Mouse (Mus musculus) 3T3-L1 (cell line): ENCODE measurements around the gene Mxd4.

Experiments used
- DNase-seq: peaks from one replicate; pipeline ENCODE4 v3.0.0-alpha.2; 2015; ENCODE audit warnings: low read depth, low spot score

The Mxd4 gene

DNA sequence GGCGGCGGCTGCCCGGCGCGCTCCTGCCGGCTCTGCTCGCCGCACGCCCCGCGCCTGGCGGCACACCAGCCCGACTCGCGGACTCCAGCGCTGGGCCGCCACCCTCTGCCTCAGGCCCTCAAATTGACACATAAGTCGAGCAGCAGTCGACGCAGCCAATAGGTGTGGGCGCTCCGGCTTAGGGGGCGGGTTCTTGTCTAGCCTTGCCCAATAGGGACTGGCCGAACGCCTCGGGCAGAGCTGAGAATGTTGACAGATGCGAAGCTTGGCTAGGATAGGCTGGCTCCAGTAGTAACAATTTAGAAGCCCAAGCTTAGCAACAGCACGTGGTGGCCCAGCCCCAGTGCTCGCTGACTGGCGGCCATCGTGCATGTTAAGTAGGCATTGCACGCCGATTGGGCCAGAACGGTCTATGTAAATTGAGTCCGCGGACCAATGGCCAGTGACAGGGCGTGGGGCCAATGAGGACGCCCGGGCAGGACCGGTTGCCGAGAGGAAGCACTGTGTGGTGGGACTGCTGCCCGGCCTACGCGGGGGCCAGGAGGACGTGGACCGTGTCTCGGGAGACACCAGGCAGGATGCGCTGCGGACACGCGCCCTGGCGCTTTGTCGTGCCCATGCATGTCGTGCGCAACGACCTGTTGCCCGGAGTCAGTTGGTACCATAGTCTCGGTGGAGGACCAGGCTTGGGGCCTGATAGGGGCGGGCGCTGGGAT is at the start of gene Mxd4:
Gene Mxd4, minus strand, starts transcription at position 120 of the 716 bp plus-strand sequence.
- DNase-seq, result peak; percentile 100

DNA sequence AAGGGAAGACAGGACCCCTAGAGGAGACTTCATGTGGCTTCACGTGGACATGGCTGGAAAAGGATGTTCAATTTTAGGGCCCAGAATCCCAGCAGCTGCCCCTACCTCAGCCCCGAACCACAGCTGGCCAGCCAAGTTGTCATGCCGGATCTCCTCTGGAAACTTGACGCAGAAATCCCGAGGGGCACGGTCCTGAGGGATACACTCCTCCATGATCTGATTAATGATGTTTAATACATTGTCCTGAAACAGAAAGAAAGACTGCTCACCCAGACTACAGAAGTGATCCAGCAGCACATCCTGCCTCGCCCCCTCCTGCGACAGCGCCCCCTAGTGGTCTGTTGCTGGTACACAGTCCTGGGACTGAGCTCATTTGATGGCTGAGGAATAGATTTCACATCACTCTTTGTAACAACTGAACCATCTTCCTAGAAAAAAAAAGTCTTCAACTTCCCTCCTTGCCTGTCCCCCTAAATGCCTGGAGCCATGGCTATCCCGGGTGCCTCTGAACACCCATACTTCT is 48.4 kb upstream of the Mxd4 start:
- peak; percentile 47 for DNase-seq

DNA sequence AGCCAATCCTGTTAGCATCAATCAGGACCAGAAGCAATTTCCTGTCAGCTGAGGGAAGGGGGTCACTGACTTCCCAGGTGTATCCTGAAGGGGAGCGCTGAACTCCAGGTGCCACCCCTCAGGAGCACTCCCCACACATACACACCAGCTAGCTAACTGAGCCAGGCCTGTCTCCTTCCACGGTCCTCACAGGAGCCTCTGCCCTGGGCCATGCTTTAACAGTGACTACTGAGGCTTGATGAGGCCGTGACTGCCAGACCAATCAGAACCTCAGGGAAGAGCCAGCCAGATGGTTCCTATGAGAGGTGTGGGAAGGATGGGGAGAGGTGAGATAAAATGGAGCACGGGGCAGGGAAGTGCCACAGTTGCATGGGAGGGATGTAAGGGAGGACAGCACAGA is 47.5 kb upstream of the Mxd4 start:
- DNase-seq, result no peak

DNA sequence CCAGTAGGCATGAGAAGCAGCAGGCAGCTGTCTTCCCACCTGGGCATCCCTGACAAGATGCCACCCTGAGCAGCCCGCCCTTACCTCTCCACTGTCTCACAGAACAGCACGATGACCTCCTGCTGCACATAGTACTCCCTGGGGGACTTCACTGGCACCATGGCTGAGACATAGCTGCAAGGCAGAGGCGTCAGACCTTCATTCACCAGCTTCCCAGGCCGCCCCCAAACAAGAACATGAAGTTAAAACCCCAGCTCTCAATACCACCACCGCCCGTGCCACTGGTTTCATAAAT is 45.6 kb upstream of the Mxd4 start:
- no peak for DNase-seq

DNA sequence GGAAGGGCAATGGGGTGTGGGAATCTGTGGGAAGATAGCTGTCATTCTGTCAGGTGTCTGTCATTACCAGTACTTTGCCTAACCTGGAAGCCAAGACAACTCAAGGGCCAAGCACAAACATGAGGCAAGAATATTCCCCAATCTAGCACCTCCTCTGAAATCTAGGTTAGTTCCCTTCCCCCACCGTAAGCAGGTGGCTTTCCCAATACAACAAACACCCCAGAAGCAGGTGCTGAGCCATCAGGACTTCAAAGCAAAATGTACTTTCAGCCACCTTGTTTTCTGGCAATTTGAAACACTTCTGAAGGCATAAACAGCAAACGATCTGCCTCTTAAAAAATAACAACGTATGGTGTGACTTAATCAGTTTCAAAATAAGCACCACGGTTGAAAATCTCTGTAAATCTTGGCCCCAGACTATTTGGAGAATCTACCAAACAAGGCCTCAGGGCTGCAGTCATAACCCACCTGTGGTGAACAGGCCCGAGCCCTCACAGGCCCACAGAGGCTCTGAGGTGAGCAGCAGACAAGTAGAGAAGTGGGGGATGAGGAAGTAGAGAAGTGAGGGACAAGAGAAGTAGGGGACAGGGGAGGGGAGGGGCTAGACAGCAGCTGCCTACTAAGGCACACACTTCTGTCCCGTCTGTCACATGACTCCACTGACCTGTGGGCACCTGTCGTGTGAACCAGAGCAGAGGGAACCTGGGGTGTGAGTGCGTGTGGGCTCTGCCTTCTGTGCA is 45.1 kb upstream of the Mxd4 start:
- no peak for DNase-seq

DNA sequence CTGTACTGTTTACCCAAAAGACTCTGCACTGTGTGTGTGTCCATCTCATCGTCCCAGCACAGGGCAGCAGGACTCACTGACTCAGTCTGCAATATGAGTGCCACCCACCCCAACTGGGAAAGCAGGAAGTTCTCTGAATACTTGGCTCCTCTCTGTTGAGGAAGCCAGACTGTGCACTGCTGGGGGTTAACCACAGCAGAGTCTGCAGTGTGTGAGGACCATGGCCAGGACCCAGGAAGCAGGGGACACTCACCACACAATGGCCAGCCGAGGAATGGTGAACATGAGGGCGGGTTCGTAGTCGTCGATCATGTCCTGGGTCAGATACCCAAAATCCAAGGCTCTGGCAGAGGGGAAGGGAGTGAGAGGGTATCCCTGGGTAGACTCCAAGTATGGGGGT is 44.4 kb upstream of the Mxd4 start:
- no peak for DNase-seq

DNA sequence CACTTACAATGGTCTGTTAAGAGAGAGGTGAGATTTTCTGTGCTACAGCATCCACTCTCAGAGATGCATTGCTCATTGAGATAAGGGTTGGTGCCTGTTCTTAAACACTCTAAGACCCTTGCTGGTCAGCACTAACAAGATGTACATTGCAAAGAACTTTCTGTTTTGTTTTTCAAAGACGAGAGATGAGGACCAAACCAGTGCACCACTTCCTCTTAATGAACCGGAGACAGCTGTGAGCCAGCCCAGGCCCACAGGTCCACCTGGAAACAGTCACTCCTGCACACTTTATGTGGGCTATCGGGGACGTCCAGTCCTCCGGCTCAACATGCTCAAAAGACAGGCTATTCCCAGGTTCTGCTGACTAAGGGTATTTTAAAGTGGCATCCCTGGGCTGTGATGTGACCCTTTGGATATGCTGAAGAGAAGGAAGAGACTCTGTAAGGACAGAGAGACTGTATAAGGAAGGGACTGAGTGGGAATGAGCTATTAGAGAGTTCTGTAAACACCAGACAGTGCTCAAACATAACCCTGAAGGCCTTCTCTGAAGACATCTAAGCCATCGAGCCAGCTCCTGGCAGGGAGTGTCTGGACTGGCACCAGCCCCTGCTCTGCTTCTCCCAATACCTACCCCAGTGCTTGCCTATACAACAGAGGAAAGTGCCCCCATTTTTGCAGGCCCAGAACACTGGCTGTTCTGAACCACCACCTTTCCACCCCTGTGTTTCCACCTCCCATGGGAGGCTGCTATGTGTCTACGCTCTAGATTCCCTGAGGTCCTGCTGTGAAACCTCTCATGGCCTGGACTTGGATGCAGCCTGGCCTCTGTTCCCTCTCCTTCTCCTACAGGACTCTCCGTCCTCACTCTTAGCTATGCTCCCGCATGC is 43.3 kb upstream of the Mxd4 start:
- no peak for DNase-seq

DNA sequence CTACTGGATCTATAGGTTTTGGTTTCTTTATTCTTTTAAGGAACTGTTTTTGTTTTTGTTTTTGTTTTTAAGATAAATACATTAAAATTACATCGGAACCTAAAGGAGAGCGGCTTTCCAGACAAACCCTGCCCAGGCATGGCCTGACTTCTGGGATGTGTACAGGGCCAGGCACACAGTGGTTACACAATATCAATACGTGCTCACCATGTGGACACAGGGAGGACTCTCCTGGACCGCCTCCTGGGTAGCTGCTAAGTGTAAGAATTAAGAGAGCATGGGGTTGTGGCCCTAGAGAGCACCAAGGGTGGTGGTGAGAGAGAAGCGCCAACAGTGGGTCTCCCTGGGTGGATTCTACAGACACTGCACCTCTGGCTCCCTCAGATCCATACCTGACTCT is 42.0 kb upstream of the Mxd4 start:
- DNase-seq, result no peak

DNA sequence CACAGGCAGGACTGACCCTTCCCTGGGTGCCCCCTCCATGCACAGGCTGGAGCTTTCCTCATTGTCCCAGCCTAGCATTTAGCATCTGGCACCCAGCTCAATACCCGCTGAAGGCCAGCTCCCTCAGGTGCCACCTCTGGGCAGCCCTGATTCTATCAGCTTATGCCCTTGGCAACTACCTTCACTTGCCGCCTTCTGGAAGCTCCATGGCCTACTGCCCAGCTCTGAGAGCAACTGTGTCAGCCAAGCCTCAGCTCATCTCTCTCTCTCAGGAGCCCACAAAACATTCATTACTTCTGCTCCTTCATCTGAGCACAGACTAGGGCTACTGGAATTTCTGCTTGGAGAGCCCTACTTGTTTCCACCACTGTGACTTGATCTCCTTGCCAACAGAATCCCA is 38.0 kb upstream of the Mxd4 start:
- DNase-seq, result no peak

DNA sequence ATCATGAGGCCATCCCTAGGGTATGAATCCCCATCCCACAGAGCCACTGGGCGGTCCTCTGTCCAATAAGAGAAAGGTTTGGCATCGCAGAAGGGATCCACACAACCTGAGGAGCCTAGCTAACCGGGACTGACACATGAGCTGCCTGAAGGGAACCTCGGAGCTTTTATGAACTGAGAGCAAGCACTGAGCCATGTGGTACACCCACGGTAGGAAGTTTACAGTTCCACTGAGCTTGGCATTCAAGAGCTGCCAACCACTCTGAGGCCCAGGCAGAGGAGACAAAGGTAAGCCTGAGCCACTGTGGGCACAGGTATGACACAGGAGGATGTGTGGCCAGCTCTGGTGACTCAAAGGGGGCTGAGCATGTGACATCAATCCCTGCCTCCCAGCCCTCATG is 37.0 kb upstream of the Mxd4 start:
- no peak for DNase-seq

DNA sequence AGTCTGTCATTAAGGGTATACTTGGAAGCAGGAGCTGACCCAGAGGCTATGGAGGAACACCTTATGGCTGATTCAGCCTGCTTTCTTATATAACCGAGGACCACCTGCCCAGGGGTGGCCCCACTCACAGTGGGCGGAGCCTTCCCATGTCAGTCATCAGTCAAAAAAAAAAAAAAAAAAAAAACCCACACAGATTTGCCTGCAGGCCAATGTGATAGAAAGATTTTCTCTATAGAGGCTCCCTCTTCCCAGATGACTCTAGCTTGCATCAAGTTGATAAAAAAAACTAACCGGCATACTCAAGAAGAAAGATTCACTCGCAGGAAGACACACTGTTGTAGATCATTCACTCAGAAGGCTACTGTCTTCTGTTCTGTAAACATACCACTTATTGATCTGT is 32.5 kb upstream of the Mxd4 start:
- no peak for DNase-seq

DNA sequence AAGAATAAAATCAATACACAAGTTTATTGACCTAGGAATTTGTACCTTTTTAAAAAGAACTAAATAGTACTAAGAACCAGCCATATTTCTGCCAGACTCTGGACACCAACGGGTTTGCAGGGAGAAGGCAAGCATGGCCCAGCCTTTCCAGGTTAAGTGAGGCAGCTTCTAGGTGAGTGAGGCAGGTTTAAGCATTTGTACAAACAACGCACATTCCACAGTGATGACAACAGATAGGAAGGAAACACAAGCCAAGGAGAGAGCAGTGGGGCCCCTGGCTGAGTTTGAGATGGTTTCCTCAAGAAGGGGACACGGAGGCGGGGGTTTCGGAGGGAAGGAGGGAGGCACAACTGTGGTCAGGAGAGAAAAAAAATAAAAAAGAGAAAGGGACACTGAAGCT is 31.2 kb upstream of the Mxd4 start:
- DNase-seq, result no peak

DNA sequence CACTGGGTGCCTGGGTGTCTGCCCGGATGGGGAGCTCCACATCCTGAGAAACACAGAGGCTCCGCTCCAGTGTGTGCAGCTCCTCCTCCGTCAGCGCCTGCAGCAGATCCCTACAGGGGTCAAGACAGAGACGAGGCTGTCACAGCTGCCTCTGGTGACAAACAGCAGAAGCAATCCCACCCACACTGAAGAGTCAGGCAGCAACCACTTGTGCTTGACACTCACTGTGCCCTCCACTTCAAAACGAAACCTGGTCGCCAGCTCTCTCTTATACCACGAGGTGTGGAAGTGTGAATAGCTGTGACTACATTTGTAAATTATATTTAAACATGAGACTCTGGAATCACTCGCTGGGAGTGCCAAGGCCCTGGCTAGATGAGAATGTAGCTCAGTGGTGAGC is 30.2 kb upstream of the Mxd4 start:
- DNase-seq, result no peak

DNA sequence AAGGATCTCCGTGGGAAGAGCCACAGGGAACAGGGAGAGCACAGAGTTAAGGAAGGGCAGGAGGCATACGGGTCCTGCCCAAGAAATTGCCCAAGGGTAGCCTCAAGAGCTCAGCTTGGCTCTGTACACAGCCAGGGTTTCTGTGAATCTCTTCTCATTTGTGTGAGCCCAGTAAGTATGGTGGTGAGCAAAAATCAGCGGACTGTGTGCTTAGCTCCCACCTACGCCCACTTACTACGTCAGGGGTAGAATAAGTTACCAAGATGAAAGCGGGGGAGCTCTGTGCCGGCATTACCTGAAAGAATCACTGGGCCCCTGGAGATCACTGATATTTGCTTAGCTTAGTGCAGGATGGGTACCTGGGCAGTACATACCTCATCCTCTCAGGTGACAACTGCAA is 28.5 kb upstream of the Mxd4 start:
- DNase-seq, result no peak

DNA sequence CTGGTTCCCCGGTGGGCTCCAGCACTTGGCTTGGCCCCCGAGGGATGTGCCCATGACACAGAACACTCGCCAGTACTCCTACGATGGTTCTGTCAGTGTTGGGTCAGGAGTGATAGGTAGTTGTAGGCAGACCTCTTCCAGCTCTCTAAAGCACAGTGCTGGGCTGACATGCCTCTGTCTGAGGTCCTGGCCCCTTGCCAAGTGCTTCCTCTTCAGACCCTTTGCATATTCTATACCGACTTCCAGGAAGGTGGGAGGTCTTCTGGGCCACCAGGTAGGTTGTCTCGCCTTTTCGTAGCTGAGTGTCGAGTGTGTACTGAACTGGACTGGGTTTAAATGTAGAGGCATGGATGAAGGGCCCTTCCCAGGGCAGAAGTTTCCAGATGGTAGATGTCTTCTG is 26.1 kb upstream of the Mxd4 start:
- DNase-seq, result no peak

DNA sequence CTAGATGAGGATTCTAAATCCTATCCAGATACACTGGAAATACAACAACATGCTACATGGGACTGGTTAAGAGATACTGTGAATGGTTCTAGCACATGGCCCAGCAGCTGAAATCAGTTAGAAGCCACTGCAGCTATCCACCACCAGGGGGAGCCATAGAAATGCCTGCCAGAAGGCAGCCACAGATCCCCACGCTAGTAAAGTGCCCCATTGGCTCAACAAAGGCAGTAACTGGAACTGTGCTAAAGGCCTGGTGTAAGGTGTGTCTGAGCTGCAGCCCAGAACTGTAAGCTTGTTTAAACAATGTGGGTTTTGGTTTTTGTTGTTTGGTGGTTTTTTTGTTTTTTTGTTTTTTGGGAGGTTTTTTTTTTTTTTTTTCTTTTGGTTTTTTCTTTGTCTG is 22.8 kb upstream of the Mxd4 start:
- peak; percentile 92 for DNase-seq

DNA sequence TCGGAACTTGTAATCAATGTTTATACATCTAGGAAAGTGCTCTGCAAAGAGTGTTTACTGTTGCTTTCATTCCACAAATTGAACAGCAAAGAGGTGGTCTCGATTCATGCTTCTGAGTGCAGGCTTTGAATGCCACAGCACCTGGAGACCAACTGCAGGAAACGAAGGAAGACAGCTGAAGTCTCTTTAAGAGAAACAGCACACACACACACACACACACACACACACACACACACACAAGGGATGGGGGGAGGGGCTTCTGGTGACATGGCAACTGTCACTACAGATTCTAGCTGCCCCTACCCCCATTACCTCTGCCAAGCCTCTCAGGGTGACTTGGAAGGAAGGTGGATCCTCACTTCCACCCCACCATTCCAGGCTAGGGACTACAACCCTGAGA is 20.0 kb upstream of the Mxd4 start:
- DNase-seq, result no peak

DNA sequence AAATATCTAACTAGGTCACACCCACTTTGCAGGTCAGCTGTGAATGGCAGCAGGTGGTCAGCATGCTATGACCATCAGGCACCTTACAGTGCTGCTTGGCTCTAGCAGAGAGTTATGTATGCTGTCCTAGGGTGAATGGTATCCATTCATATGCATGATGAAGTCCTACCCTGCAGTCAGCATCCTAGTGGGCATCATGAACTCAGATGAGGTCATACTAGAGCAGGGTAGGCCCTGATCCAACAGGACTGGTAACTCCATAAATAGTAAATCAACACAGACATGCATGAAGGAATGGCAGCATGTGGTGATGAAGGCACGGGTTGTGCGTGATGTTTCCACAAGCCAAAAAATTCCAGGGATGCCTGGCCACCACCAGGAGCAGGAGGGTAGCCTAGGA is 18.3 kb upstream of the Mxd4 start:
- DNase-seq, result no peak

DNA sequence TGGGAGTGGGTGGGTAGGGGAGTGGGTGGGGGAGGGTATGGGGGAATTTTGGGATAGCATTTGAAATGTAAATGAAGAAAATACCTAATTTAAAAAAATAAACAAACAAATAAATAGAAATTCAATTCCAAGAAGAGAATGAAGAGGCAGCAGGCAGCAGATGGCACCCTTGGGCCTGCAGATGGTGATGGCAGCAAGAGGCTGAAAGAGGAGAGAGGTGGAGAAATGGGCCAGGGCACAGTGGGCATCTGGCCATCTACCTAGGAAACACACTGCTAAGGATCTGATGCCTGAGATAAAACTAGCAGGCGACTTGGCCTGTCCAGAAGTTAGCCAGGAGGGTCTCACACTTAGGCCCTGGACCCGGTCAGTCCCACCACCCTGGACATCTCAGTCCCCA is 17.4 kb upstream of the Mxd4 start:
- no peak for DNase-seq

DNA sequence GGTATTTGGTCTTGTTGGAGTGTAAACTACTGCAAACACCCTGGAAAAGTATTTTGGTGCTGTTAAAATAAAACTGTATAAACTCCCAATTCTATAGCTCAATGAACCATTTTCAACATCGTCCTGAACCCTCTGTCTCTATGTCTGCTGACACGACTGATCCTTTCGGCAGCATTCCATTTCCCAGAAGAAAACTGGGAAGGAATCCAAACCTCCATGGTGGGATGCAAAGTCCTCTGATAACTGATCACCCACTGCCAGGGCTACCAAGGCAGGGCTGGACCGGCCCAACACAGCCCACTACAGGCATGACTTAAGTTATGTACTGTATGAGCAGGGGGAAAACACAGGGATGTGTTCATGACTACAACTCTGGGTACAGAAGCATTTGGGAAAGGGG is 14.5 kb upstream of the Mxd4 start:
- no peak for DNase-seq

DNA sequence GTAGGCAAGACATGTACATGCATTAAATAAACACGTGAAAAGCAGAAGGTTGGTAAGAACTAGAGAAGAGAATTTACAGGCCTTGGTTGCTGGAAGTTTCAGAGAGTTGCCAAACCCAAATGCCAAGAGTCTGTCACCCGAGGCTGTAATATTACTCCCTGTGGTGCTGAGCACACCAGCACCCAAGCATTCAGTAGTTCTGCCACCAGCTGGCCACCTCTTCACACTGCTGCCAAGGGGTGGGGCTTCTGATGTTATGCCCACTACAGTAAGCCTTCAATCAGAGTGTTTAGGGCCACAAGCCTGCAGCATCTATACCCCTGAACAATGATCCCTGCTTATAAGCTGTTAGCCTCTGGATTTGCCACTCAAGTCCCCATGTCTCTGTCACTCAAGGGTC is 13.9 kb upstream of the Mxd4 start:
- peak; percentile 51 for DNase-seq

DNA sequence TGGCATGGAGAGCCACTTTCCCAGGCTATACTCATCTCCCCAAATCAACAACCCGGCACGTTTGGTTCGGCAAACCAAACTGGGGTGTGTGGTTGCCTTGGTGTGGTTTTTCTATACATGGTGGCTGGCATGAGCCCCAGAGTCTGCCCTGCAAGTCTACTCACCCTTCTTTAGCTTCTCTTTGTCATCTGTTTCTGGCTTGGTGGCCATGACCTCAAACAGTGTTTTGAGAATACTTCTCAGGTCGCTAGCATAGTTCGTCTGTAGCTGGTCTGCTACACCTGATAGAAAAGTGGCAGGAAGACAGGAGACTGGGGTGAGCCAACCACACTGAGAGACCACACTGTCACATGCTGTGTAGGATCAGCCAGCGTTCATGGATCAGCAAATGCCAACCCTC is 11.1 kb upstream of the Mxd4 start:
- DNase-seq, result no peak

DNA sequence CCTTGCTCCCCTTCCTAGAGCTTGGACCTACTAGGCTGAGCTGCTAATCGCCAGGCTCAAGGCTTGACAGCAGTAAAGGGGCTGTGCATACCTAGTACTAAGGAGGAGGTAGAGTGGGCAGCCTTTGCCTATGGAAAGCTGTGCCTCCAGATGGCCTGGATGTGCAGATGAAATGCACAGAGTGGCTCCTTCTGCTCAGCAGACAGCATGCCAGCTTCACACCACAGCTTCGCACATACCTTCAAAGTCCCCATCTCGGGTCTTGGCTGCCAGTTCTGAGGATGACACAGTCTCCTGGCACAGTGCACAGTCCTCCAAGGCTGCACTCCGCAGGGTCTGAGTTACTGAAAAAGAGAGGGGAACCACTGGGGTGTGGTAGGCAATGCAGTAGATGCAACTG is 9.7 kb upstream of the Mxd4 start:
- DNase-seq, result no peak
